8 mouse cellular contexts compared by ENCODE assay signal in genomic region chr11:73018471-73019146, GRCm38 (mm10). TPM values are rescaled to one million over a fixed set of nuclear protein-coding genes. Genes with fewer than 3 reads are reported as not detected.
DNase-seq lines count a peak whose midpoint lies in the region; ATAC-seq and TF ChIP-seq lines count a peak whose summit lies in the region.

Gene Camkk1, plus strand, starts transcription at chr11:73019008.

- intact Hi-C loops in left cerebral cortex, postnatal 36 days (cut with DNase I), result loop anchor here (5.0 kb wide), 1 partner anchor 411 kb away; the partner anchor contains the start of gene Ube2g1

- peak within 1 kb of the TSS; percentile 63 for H3K4me3 ChIP-seq in intestine, postnatal 0 days (ENCODE audit: low read depth, low read length)
- peak within 1 kb of the TSS; percentile 65 for H3K4me3 ChIP-seq in midbrain, embryonic 11.5 days (ENCODE audit: low read depth, low read length)

- peaks cover 6% of the 10 kb centered on the region; the same call in 1 of the 2 replicates for H3K27me3 ChIP-seq in intestine, postnatal 0 days (replicated peaks; ENCODE audit: control insufficient read depth, insufficient read depth, low read length)
- peaks cover 26% of the 10 kb centered on the region for H3K27me3 ChIP-seq in midbrain, embryonic 11.5 days (ENCODE audit: control insufficient read depth, insufficient read depth, low read length)

- peak within 1 kb of the TSS; percentile 100 for H3K4me2 ChIP-seq in intestine, postnatal 0 days (replicated peaks; ENCODE audit: low read depth)
- H3K4me2 ChIP-seq in midbrain, embryonic 11.5 days, result peak within 1 kb of the TSS; percentile 97

- H3K36me3 ChIP-seq in intestine, postnatal 0 days (ENCODE audit: control insufficient read depth, insufficient read depth), result no peaks in the 10 kb centered on the region
- H3K36me3 ChIP-seq in midbrain, embryonic 11.5 days (ENCODE audit: control insufficient read depth, insufficient read depth, low read length), result no peaks in the 10 kb centered on the region

- no peak within 1 kb of the TSS for H3K27ac ChIP-seq in intestine, postnatal 0 days (ENCODE audit: low read depth, low read length)
- no peak within 1 kb of the TSS for H3K27ac ChIP-seq in midbrain, embryonic 11.5 days (ENCODE audit: low read depth, low read length)

- H3K9me3 ChIP-seq in intestine, postnatal 0 days (ENCODE audit: control insufficient read depth), result no peaks in the 10 kb centered on the region
- no peaks in the 10 kb centered on the region for H3K9me3 ChIP-seq in midbrain, embryonic 11.5 days (ENCODE audit: control insufficient read depth, low read length)

- peak; percentile 94 for ATAC-seq in granulocyte monocyte progenitor cell, adult 5-6 weeks (replicated peaks; ENCODE audit: poor library complexity, severe bottlenecking)
- ATAC-seq in intestine, postnatal 0 days, result peak; percentile 94
- peak; percentile 96 for ATAC-seq in midbrain, embryonic 11.5 days (ENCODE audit: low FRiP score)

- WGBS in intestine, postnatal 0 days, result 1% methylated on average over 52 of the region's 57 CpGs
- under 1% methylated on average over 57 of the region's 57 CpGs for WGBS in midbrain, embryonic 11.5 days

- no peak for TF ChIP-seq CTCF in intestine, postnatal 0 days (IDR thresholded peaks at IDR 0.05; ENCODE audit: low read depth)

- peak; percentile 95 for DNase-seq in adrenal gland, postnatal 10 days
- DNase-seq in embryo, embryonic 11.5 days (ENCODE audit: low read depth, low spot score), result peak; percentile 86
- DNase-seq in left cerebral cortex, postnatal 36 days (ENCODE audit: low spot score in 2 of 2), result peak; percentile 94 to 96
- peak; percentile 98 for DNase-seq in midbrain, embryonic 11.5 days (ENCODE audit: low spot score, missing footprints)
- DNase-seq in right cerebral cortex, postnatal 4 days, result peak; percentile 93
- DNase-seq in yolk sac, embryonic 10.5 days (ENCODE audit: low spot score), result peak; percentile 87

- no peaks in the 10 kb centered on the region for H3K4me1 ChIP-seq in intestine, postnatal 0 days (replicated peaks; ENCODE audit: control insufficient read depth, insufficient read depth, low read length)
- peaks cover 4% of the 10 kb centered on the region; the same call in 1 of the 2 replicates for H3K4me1 ChIP-seq in midbrain, embryonic 11.5 days (ENCODE audit: control insufficient read depth, insufficient read depth, low read length)

- H3K9ac ChIP-seq in intestine, postnatal 0 days (ENCODE audit: low read depth, low read length), result peak within 1 kb of the TSS; percentile 48
- peak within 1 kb of the TSS; percentile 66 for H3K9ac ChIP-seq in midbrain, embryonic 11.5 days (ENCODE audit: low read length)

RNA-seq across cellular contexts. Expression of gene Camkk1, which starts in this region (rescaled TPM):
- 1 to 10 TPM; 1.3 to 1.9 TPM for total RNA-seq in adrenal gland, postnatal 10 days (2021)
- total RNA-seq in granulocyte monocyte progenitor cell, adult 5-6 weeks (2014; fragmentation: Nextera tagmentation), result 0.49 and 0.86 TPM in 2 replicates
- 1.5 and 3.1 TPM in 2 replicates for total RNA-seq in granulocyte monocyte progenitor cell, adult 5-6 weeks (2017)
- polyA plus RNA-seq in intestine, postnatal 0 days (2015; fragmentation: Nextera tagmentation; extraction: Ambion mirVana), result 3.2 and 3.5 TPM in 2 replicates
- total RNA-seq in left cerebral cortex, postnatal 36 days (2021), result 100 to 1,000 TPM; 102 to 106 TPM
- polyA plus RNA-seq in midbrain, embryonic 11.5 days (2014; fragmentation: Nextera tagmentation; extraction: Ambion mirVana), result 3.7 and 4.2 TPM in 2 replicates

Comparison
In these comparisons a context has a peak if more than half of its experiments do, and no peak if none do; other contexts are left out.
1. RNA of gene Camkk1 (total RNA-seq): 102 to 106 TPM in left cerebral cortex, postnatal 36 days; 1.3 to 1.9 TPM in adrenal gland, postnatal 10 days and 0.49 to 3.1 TPM in granulocyte monocyte progenitor cell, adult 5-6 weeks; every median in the first group is over 10 times any median in the second.
2. Peak in every context shown above with its lines, with median percentiles within 50 percentile points of each other: DNase-seq and ATAC-seq.